Mouse (Mus musculus) Muller cell, postnatal 12 days (primary cell): ENCODE measurements around the gene Myoz2.
A peak's percentile ranks its signal among the peaks of the same experiment; 100 is the strongest.

Experiments used
- DNase-seq: peaks from one replicate; pipeline ENCODE4 v3.0.0-alpha.2; 2015; ENCODE audit errors: inconsistent ontology term

Gene Myoz2

GRCm38 (mm10) chr3:123009417-123009816, 25.4 kb downstream of the Myoz2 start:
- DNase-seq = no peak

GRCm38 (mm10) chr3:123007386-123007785, 27.4 kb downstream of the Myoz2 start:
- DNase-seq = peak; percentile 75

- no peak for DNase-seq
These were observed 33.8 kb downstream of the Myoz2 start for GRCm38 (mm10) chr3:123001053-123001452.

GRCm38 (mm10) chr3:122998511-122998910, 36.3 kb downstream of the Myoz2 start:
- no peak for DNase-seq

GRCm38 (mm10) chr3:122996968-122997367, 37.8 kb downstream of the Myoz2 start:
- no peak for DNase-seq

GRCm38 (mm10) chr3:122986906-122987305, 47.9 kb downstream of the Myoz2 start:
- no peak for DNase-seq

GRCm38 (mm10) chr3:122986386-122986785, 48.4 kb downstream of the Myoz2 start:
- no peak for DNase-seq

GRCm38 (mm10) chr3:122985183-122985944, 49.5 kb downstream of the Myoz2 start:
- DNase-seq = no peak

GRCm38 (mm10) chr3:122984249-122985182, 50.3 kb downstream of the Myoz2 start, which contains the start of gene Usp53:
Usp53 (minus strand) TSS chr3:122984510.
- peak; percentile 99 for DNase-seq

- no peak for DNase-seq
These were observed 51.0 kb downstream of the Myoz2 start for GRCm38 (mm10) chr3:122983849-122984248.

GRCm38 (mm10) chr3:122975964-122976363, 58.9 kb downstream of the Myoz2 start:
- no peak for DNase-seq

- no peak for DNase-seq
These were observed 59.5 kb downstream of the Myoz2 start for GRCm38 (mm10) chr3:122975363-122975762.

GRCm38 (mm10) chr3:122974833-122975232, 60.0 kb downstream of the Myoz2 start:
- no peak for DNase-seq

- DNase-seq = no peak
These were observed 62.5 kb downstream of the Myoz2 start for GRCm38 (mm10) chr3:122972126-122972822.

- no peak for DNase-seq
These were observed 66.4 kb downstream of the Myoz2 start for GRCm38 (mm10) chr3:122968391-122968790.

- DNase-seq = no peak
These were observed 70.5 kb downstream of the Myoz2 start for GRCm38 (mm10) chr3:122964301-122964700.
